Mouse (Mus musculus): ENCODE data around the gene Cenpj.

- TF ChIP-seq EP300 (IDR thresholded peaks at IDR 0.05) (no peak), CTCF (IDR thresholded peaks at IDR 0.05) (no peak)
Measured at GRCm38 (mm10) chr14:56602069-56602468, 26.8 kb upstream of the Cenpj start.

Data from lung, postnatal 0 days (tissue).